Mouse (Mus musculus): ENCODE measurements around the gene D030056L22Rik.

DNA sequence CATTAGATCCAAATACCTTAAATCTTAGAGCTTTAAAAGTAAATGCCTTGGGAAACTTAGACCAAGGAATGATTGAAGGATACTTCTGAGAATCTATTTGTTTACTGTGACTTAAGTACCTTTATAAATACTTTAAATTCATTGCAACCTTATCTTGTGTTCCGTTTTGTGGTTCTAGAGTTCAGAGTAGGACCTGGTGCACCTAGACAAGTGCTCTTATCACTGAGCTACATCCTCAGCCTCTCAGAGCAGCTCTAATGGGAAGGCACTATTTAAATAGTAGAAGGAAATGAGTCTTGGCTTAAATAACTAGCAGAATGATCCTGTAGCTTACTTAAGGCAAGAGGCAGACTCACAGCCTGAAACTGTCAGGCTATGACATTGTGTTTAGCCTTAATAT, 17.4 kb upstream of the D030056L22Rik start:
- TF ChIP-seq GATA1 (IDR thresholded peaks at IDR 0.05; ENCODE audit: borderline replicate concordance, low read length) = no peak
- TF ChIP-seq FLI1 (IDR thresholded peaks at IDR 0.05; ENCODE audit: low read length) = no peak

All from megakaryocyte, embryonic 14.5 days (primary cell).